Mouse (Mus musculus) forebrain, embryonic 16.5 days (tissue): ENCODE results near the gene Mcpt4. TPM values are rescaled to one million over a fixed set of nuclear protein-coding genes. Genes with fewer than 3 reads are reported as not detected.
A peak's percentile ranks its signal among the peaks of the same experiment; 100 is the strongest.
"Not testable (repeated sequence)": the region's sequence is repeated elsewhere in the genome, so short reads cannot be mapped to it uniquely, and the experiment has no call there.

ENCODE experiments used
- ATAC-seq: fragments of 200-750 bp; cut with Nextera tagmentation; 2 replicates; pipeline ENCODE4 v1.8.0; 2017; ENCODE audit warnings: mild to moderate bottlenecking, moderate library complexity
- H3K27ac ChIP-seq: fragments of 300-500 bp; sonication (generic); 2 replicates; pipeline ENCODE4 v1.5.1; 2014; ENCODE audit warnings: low read length, control low read depth
- H3K27me3 ChIP-seq: fragments of 300-500 bp; sonication (generic); replicated peaks from 2 replicates; pipeline ENCODE4 v1.6.1; 2014; ENCODE audit warnings: low read length; ENCODE audit not compliant: control insufficient read depth, insufficient read depth
- H3K36me3 ChIP-seq: fragments of 300-500 bp; sonication (generic); 2 replicates; pipeline ENCODE4 v1.6.1; 2014; ENCODE audit not compliant: control insufficient read depth, insufficient read depth
- H3K4me1 ChIP-seq: fragments of 300-500 bp; sonication (generic); replicated peaks from 2 replicates; pipeline ENCODE4 v1.6.1; 2014; ENCODE audit warnings: low read length; ENCODE audit not compliant: control insufficient read depth, insufficient read depth
- H3K4me2 ChIP-seq: fragments of 300-500 bp; sonication (generic); 2 replicates; pipeline ENCODE4 v1.6.1; 2014; ENCODE audit warnings: mild to moderate bottlenecking, low read length, control low read depth
- H3K4me3 ChIP-seq: fragments of 300-500 bp; sonication (generic); replicated peaks from 2 replicates; pipeline ENCODE4 v1.5.1; 2014; ENCODE audit warnings: mild to moderate bottlenecking, low read length, control low read depth
- H3K9ac ChIP-seq: fragments of 300-500 bp; sonication (generic); replicated peaks from 2 replicates; pipeline ENCODE4 v1.6.1; 2014; ENCODE audit warnings: low read depth, low read length, control low read depth
- H3K9me3 ChIP-seq: fragments of 300-500 bp; sonication (generic); 2 replicates; pipeline ENCODE4 v1.6.1; 2016; ENCODE audit warnings: low read length; ENCODE audit not compliant: control insufficient read depth
- whole genome bisulfite sequencing: fragments of 180-500 bp; shearing (Covaris S2); extraction: QIAGEN DNeasy Blood & Tissue Kit; methylation state at CpG from one replicate; pipeline ENCODE4 v1.1.7; 2014; 5-methylcytosine and 5-hydroxymethylcytosine counted together
- polyA plus RNA-seq: library from polyadenylated mRNA; unstranded; fragments of >200 nt; fragmentation: Nextera tagmentation; extraction: Ambion mirVana; gene quantifications from 2 replicates; pipeline ENCODE4 v1.2.1, GENCODE M21; 2015

Mcpt4 gene
- not detected in 2 replicates for polyA plus RNA-seq

- not testable (repeated sequence) for ATAC-seq, H3K9ac ChIP-seq, H3K27ac ChIP-seq, H3K4me2 ChIP-seq, H3K36me3 ChIP-seq, H3K27me3 ChIP-seq, H3K9me3 ChIP-seq, H3K4me1 ChIP-seq, H3K4me3 ChIP-seq
- 90% methylated on average over 3 of the region's 3 CpGs for WGBS
Measured at GRCm38 (mm10) chr14:56062213-56062612, at the start of gene Mcpt4. Mcpt4 (minus strand) TSS chr14:56062313.

GRCm38 (mm10) chr14:56105447-56106180, 43.5 kb upstream of the Mcpt4 start:
- no peaks in the 10 kb centered on the region for H3K4me1 ChIP-seq
- H3K4me2 ChIP-seq, result no peak overlapping the region
- H3K4me3 ChIP-seq, result no peak overlapping the region
- no peaks in the 10 kb centered on the region for H3K9me3 ChIP-seq
- 81% methylated on average over 13 of the region's 13 CpGs for WGBS
- H3K27ac ChIP-seq, result no peak overlapping the region
- no peak overlapping the region for H3K9ac ChIP-seq
- ATAC-seq, result no peak
- no peaks in the 10 kb centered on the region for H3K27me3 ChIP-seq
- no peaks in the 10 kb centered on the region for H3K36me3 ChIP-seq

GRCm38 (mm10) chr14:56105016-56105415, 42.9 kb upstream of the Mcpt4 start:
- H3K36me3 ChIP-seq, result no peaks in the 10 kb centered on the region

GRCm38 (mm10) chr14:56103452-56103851, 41.3 kb upstream of the Mcpt4 start:
- H3K4me2 ChIP-seq, result no peak overlapping the region
- H3K27me3 ChIP-seq, result no peaks in the 10 kb centered on the region
- H3K27ac ChIP-seq, result no peak overlapping the region
- H3K9me3 ChIP-seq, result no peaks in the 10 kb centered on the region
- no peaks in the 10 kb centered on the region for H3K36me3 ChIP-seq
- peak; percentile 74 for ATAC-seq
- no peak overlapping the region for H3K4me3 ChIP-seq
- H3K4me1 ChIP-seq, result no peaks in the 10 kb centered on the region
- whole genome bisulfite sequencing, result 35% methylated on average over 3 of the region's 3 CpGs
- H3K9ac ChIP-seq, result no peak overlapping the region

More at GRCm38 (mm10) chr14:56105016-56105415, 42.9 kb upstream of the Mcpt4 start:
- ATAC-seq, result no peak
- Histone ChIP-seq H3K4me3 (no peak overlapping the region), H3K27ac (no peak overlapping the region), H3K9ac (no peak overlapping the region), H3K4me2 (no peak overlapping the region), H3K27me3 (no peaks in the 10 kb centered on the region), H3K4me1 (no peaks in the 10 kb centered on the region), H3K9me3 (no peaks in the 10 kb centered on the region)
- 95% methylated on average over 5 of the region's 5 CpGs for WGBS

- Histone ChIP-seq H3K4me2 (no peak within 1 kb of the TSS), H3K27me3 (no peaks in the 10 kb centered on the region), H3K9ac (no peak within 1 kb of the TSS), H3K4me1 (no peaks in the 10 kb centered on the region), H3K36me3 (no peaks in the 10 kb centered on the region), H3K27ac (no peak within 1 kb of the TSS), H3K4me3 (no peak within 1 kb of the TSS), H3K9me3 (no peaks in the 10 kb centered on the region)
- 82% methylated on average over 10 of the region's 10 CpGs for WGBS
- no peak for ATAC-seq
Measured at GRCm38 (mm10) chr14:56102386-56102785, 40.3 kb upstream of the Mcpt4 start, which contains the start of gene Ctsg. Ctsg (minus strand) TSS chr14:56102574.

- Histone ChIP-seq H3K4me1 (no peaks in the 10 kb centered on the region), H3K9me3 (no peaks in the 10 kb centered on the region), H3K4me2 (no peak overlapping the region), H3K4me3 (no peak overlapping the region), H3K27me3 (no peaks in the 10 kb centered on the region), H3K27ac (no peak overlapping the region), H3K9ac (no peak overlapping the region), H3K36me3 (no peaks in the 10 kb centered on the region)
- ATAC-seq, result no peak
- 80% methylated on average over 4 of the region's 4 CpGs for WGBS
Measured at GRCm38 (mm10) chr14:56098940-56099339, 36.8 kb upstream of the Mcpt4 start.

GRCm38 (mm10) chr14:56097597-56097996, 35.5 kb upstream of the Mcpt4 start:
- ATAC-seq, result no peak
- H3K4me3 ChIP-seq, result no peak overlapping the region
- H3K36me3 ChIP-seq, result no peaks in the 10 kb centered on the region
- H3K27me3 ChIP-seq, result no peaks in the 10 kb centered on the region
- H3K27ac ChIP-seq, result no peak overlapping the region
- 80% methylated on average over 1 of the region's 1 CpGs for WGBS
- no peak overlapping the region for H3K4me2 ChIP-seq
- H3K4me1 ChIP-seq, result no peaks in the 10 kb centered on the region
- H3K9ac ChIP-seq, result no peak overlapping the region
- H3K9me3 ChIP-seq, result no peaks in the 10 kb centered on the region

GRCm38 (mm10) chr14:56093353-56093752, 31.2 kb upstream of the Mcpt4 start:
- no peak overlapping the region for H3K27ac ChIP-seq
- WGBS, result 76% methylated on average over 2 of the region's 2 CpGs
- no peak overlapping the region for H3K4me3 ChIP-seq
- no peak overlapping the region for H3K9ac ChIP-seq
- H3K4me2 ChIP-seq, result no peak overlapping the region
- H3K36me3 ChIP-seq, result no peaks in the 10 kb centered on the region
- no peak for ATAC-seq
- H3K4me1 ChIP-seq, result no peaks in the 10 kb centered on the region
- H3K9me3 ChIP-seq, result no peaks in the 10 kb centered on the region
- no peaks in the 10 kb centered on the region for H3K27me3 ChIP-seq

- 80% methylated on average over 3 of the region's 3 CpGs for WGBS
- Histone ChIP-seq H3K9ac (no peak overlapping the region), H3K4me2 (no peak overlapping the region), H3K9me3 (no peaks in the 10 kb centered on the region), H3K4me3 (no peak overlapping the region), H3K4me1 (no peaks in the 10 kb centered on the region), H3K27me3 (no peaks in the 10 kb centered on the region), H3K36me3 (no peaks in the 10 kb centered on the region), H3K27ac (no peak overlapping the region)
- ATAC-seq, result no peak
Measured at GRCm38 (mm10) chr14:56086711-56087110, 24.6 kb upstream of the Mcpt4 start.
